Mouse (Mus musculus): ENCODE data around the gene Zcchc9.
A peak's percentile ranks its signal among the peaks of the same experiment; 100 is the strongest.
"Not testable (repeated sequence)": the region's sequence is repeated elsewhere in the genome, so short reads cannot be mapped to it uniquely, and the experiment has no call there.

Gene Zcchc9

DNA sequence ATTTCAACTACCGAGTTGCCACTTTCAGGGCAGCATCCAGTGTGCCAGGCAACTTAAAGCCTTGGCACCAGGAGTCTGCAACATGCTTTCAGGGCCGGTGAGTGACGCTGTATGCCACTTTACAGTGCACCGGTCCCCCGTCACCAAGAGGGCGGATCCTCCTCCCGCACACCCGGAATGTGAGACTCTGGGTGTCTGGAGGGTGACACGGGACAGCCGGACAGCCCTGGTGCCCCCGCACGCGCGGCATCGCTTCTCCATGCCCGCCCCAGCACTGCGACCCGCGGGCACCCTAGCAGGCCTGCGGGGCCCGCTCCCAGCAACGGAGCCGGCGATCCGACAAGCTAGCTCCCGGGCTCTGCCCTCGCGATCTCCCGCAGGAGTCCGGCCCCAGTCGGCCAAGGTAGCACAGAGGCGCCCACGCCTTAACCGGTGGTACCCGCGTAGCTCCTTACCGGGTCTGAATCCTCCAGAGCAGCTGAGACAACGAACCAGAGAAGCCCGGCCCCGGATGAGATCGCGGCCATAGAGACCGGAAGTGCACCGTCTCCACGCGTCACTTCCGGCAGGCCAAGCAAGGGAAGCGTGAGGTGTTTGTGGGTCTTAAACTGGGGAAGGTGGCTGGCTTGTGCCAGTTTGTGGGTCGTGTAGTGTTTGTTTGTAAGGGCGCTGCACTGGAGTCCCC lies at the start of gene Zcchc9:
Zcchc9 (minus strand) TSS at position 551 of the 685 bp plus-strand sequence.
- peak; percentile 83 to 88 for DNase-seq

GRCm38 (mm10) chr13:91854412-91854811 lies 46.9 kb upstream of the Zcchc9 start:
- DNase-seq: no peak

GRCm38 (mm10) chr13:91827876-91828275 lies 20.4 kb upstream of the Zcchc9 start:
- DNase-seq: no peak

GRCm38 (mm10) chr13:91826066-91826465 lies 18.6 kb upstream of the Zcchc9 start:
- DNase-seq: no peak

DNA sequence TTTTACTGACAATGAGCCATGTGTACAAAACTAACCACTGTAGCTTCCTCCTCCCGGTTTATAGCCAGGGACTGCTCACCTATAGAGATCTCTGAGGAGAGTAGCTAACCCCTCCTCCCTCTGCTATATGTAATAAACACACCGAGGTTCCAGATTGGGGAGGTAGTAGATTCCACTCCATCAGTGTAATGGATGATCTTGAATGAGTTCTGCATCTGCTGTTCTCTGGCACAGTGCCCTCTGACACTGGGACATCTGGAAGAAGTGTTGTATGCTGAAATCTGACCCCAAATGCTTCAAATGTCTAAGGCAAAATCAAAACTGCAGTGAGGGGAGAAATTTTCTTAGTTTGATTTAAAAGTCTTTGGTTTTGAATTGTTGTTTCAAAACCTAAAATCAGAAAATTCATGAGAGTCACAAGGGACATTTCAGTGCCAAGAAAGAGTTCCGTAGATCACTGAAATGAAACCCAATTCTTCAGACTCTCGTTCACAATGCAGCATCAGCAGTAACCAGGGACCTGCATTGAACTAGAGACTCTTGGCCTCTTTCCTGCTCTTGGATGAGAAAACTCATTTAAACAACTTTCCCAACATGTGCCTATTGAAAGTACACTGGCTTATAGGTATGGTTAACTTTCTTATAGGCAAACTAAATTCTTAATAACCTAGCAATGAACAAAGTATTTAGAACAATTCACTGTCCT lies 17.5 kb upstream of the Zcchc9 start:
- no peak for DNase-seq

- DNase-seq: no peak
Measured at GRCm38 (mm10) chr13:91823735-91824134, 16.2 kb upstream of the Zcchc9 start.

DNA sequence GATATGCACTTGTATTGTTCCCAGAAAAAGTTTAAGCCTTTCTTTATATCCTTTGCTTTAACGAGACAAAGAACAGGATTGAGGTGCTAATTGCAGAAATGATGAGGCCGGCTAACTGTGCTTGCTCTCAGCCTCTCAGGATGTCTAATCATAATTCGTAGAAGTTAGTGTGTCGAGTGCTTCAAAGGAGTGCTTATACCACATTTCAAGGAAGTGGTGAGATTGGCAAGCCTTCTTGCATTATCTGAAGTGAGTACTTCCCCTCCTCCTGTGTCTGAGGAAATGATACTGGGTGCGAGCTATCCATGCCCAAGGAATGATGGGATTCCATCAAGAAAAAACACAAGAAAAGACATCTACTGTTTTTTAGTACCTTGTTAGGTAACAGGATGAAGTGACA lies 7.2 kb upstream of the Zcchc9 start:
- no peak for DNase-seq

- no peak for DNase-seq
Measured at GRCm38 (mm10) chr13:91809476-91809875, 2.0 kb upstream of the Zcchc9 start.

DNA sequence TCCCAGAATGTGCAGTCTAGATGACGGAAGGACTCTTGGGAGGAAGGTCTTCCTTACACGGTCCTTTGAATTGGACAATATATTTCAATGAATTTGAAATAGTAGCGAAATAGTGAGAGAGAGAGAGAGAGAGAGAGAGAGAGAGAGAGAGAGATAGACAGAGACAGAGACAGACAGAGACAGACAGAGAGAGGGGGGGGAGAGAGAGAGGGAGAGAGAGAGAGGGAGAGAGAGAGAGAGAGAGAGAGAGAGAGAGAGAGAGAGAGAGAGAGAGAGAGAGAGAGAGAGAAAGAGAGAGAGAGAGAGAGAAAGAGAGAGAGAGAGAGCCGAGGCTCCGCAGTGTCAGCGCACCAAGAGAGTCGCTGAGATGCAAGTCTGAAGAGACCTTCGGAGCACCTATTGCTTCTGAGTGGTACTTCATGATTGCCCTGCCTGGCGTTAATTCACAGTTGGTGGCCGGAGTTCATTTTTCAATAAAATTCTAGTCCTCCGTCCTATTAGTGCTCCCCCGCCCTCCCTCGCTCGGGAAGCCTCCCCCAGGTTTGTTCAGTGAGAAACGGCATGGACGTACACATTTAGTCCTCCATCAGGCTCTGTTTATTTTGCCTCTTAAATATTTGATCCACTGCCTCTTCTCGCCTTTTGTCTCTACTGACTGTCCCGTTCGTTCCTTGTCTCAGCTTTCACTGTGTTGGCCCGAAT lies 520 bp upstream of the Zcchc9 start:
- peak in 1 of 2 experiments; percentile 12 for DNase-seq

- DNase-seq: no peak
Measured at GRCm38 (mm10) chr13:91801726-91802125, 5.8 kb downstream of the Zcchc9 start.

DNA sequence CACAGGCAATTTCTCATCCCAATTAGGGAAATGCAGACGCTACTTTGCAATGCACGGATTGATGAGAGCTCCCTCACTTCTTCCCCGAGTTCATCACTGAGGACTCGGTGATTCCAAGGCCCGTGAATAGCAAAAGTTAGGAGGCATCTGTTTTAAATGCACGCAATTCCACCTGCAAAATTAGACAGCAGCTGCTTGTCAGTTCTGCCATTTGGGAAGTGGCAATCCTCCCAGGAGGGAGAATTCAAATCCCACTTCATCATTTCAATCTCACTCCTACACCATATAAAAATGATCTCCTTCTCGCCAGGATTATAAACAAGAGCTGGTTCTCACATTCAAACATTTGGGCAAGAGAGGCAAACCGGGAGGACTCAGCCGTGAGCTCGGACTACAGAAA lies 10.1 kb downstream of the Zcchc9 start:
- DNase-seq: no peak

GRCm38 (mm10) chr13:91796916-91797315 lies 10.6 kb downstream of the Zcchc9 start:
- DNase-seq: no peak

DNA sequence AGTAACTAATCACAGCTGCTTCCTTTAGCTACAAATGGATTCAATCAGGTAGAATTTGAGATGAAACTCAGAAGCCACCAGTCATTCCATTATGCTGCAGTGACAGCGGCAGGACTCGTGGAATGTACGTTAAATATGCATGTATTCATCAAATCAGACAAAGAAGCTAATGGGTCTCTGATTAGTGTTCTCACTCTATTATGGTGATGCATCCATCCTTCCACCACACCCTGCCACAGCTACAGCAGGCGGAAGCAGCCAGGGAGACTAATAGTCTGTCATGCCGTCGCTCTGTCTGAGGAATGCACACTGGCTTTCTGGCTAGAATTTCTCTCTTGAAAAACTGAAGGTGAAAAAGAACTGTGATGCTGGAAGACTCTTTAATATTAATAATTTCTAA lies 11.5 kb downstream of the Zcchc9 start:
- DNase-seq: no peak

DNA sequence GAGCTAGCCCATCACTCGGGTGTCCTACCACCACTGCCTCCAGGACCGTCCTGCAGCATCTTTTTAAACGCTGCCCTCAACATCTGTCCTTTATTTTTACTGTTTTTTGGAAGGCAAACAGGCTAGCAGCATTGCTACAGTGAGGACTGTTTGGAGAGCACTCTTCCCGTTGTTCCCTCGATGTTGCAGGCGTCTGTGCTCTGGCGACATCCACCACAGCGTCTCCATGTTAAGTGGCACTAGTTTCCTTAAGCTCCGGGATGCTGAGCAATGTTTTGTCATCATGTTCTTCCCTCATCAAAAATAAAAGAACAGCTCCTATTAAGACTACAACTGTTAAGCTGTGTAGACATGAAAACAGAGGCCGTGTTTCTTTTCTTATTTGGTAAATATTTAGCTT lies 11.9 kb downstream of the Zcchc9 start:
- DNase-seq: no peak

DNA sequence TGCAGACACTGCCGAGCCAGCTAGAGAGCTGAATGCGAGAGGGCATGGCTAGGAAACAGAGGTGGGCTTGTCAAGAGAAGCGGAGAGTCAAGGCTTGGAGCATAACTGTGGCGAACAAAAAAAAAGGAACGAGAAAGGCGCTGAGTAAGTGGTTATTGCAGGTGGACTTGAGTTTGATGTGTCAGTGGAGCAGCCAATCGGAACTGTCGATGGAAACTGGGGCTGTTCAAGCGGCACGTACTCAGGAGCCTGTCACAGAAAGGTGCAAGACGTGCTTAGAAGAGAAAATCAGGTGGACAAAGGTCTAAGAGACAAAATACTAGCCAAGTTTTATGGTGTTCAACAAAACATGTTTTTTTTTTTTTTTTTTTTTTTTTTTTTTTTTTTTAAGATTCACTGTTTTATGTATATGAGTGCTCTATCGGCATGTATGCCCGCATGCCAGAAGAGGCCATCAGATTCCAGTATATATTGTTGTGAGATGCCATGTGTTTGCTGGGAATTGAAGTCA lies 12.5 kb downstream of the Zcchc9 start:
- DNase-seq: no peak

DNA sequence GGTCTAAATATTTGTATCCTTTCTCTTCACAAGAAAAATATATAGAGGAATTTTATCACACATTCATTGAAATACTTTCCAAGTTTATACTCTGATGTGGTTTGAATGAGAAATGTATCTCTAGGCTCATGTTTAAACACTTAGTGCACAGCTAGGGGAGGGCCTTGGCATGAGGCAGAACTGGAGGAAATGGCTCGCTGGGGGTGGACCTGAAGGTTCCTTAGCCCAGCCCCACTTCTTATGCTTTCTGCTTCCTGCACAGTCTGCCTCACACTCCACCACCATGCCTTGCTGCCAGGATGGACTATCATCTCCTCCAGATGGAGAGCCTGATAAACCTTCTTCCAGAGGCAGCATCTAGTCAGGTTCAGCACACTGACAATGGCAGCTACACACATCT lies 15.5 kb downstream of the Zcchc9 start:
- no peak for DNase-seq

- no peak for DNase-seq
Measured at GRCm38 (mm10) chr13:91779892-91780291, 27.6 kb downstream of the Zcchc9 start.

GRCm38 (mm10) chr13:91778092-91778491 lies 29.4 kb downstream of the Zcchc9 start:
- no peak for DNase-seq

- no peak for DNase-seq
Measured at GRCm38 (mm10) chr13:91768683-91769651, 38.5 kb downstream of the Zcchc9 start.

DNA sequence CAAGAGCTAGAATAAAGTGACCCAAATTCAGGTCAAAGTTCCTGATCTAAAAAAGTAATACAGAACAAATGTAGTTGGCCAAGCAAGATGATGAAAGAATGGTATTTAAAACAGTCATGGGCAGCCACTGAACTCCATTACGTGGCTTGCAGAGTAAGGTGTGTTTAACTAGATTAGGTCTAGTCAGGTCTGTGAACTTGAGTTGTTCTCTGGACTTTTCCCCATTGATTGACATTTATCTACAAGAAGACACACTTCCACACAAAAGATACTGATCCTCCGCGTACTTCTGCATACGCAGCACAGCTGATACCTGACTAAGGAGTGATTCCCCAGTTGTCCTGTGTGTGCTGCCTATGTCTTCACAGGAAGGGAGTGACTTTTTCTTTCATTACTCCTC lies 41.9 kb downstream of the Zcchc9 start:
- DNase-seq: no peak

- DNase-seq: not testable (repeated sequence)
Measured at GRCm38 (mm10) chr13:91763654-91764053, 43.9 kb downstream of the Zcchc9 start.

- no peak for DNase-seq
Measured at GRCm38 (mm10) chr13:91761654-91762445, 45.7 kb downstream of the Zcchc9 start.
